Mouse (Mus musculus) embryonic facial prominence, embryonic 15.5 days (tissue): ENCODE results near the gene Farp2. TPM values are rescaled to one million over a fixed set of nuclear protein-coding genes. Genes with fewer than 3 reads are reported as not detected.

ENCODE experiments used
- ATAC-seq: fragments of 200-750 bp; cut with Nextera tagmentation; 2 replicates; pipeline ENCODE4 v1.8.0; 2017; ENCODE audit warnings: low read depth, moderate TSS enrichment; ENCODE audit not compliant: insufficient number of reproducible peaks, low FRiP score, low TSS enrichment
- H3K27ac ChIP-seq: fragments of 300-500 bp; sonication (generic); replicated peaks from 2 replicates; pipeline ENCODE4 v1.5.1; 2015; ENCODE audit warnings: mild to moderate bottlenecking, inconsistent platforms
- H3K27me3 ChIP-seq: fragments of 300-500 bp; sonication (generic); 2 replicates; pipeline ENCODE4 v1.6.1; 2015; ENCODE audit warnings: inconsistent platforms
- H3K36me3 ChIP-seq: fragments of 300-500 bp; sonication (generic); 2 replicates; pipeline ENCODE4 v1.6.1; 2015; ENCODE audit warnings: mild to moderate bottlenecking, inconsistent platforms
- H3K4me1 ChIP-seq: fragments of 300-500 bp; sonication (generic); 2 replicates; pipeline ENCODE4 v1.6.1; 2015; ENCODE audit warnings: inconsistent platforms
- H3K4me2 ChIP-seq: fragments of 300-500 bp; sonication (generic); replicated peaks from 2 replicates; pipeline ENCODE4 v1.6.1; 2015; ENCODE audit warnings: mild to moderate bottlenecking, inconsistent platforms
- H3K4me3 ChIP-seq: fragments of 300-500 bp; sonication (generic); replicated peaks from 2 replicates; pipeline ENCODE4 v1.5.1; 2015; ENCODE audit warnings: mild to moderate bottlenecking, inconsistent platforms
- H3K9ac ChIP-seq: fragments of 300-500 bp; sonication (generic); 2 replicates; pipeline ENCODE4 v1.6.1; 2015; ENCODE audit warnings: inconsistent platforms
- H3K9me3 ChIP-seq: fragments of 300-500 bp; sonication (generic); replicated peaks from 2 replicates; pipeline ENCODE4 v1.6.1; 2016; ENCODE audit warnings: inconsistent platforms
- WGBS: fragments of 180-500 bp; shearing (Covaris S2); methylation state at CpG from one replicate; pipeline ENCODE4 v1.1.7; 2015; 5-methylcytosine and 5-hydroxymethylcytosine counted together
- polyA plus RNA-seq: library from polyadenylated mRNA; unstranded; fragments of >200 nt; fragmentation: Nextera tagmentation; extraction: Ambion mirVana; gene quantifications from 2 replicates; pipeline ENCODE4 v1.2.1, GENCODE M21; 2015

The Farp2 gene
- polyA plus RNA-seq, 1 experiment from 2014 or later, result 10.9 TPM

DNA sequence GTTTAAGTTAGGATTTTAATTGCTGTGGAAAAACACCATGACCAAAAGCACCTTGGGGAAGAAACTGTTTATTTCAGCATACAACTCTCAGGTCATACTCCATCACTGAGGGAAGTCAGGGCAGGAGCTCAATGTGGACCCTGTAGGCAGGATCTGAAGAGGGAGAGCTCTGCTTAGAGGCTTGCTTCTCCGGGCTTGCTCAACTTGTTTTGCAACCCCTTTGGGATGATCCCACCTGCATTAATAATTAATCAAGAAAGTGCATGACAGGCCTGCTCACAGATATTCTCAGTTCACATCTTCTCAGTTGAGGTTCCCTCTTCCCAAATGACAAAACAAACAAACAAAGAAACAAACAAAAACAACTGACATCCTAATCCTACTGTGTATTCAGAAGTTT is 51.8 kb downstream of the Farp2 start:
- H3K4me1 ChIP-seq, result no peaks in the 10 kb centered on the region
- WGBS, result 62% methylated on average over 1 of the region's 1 CpGs
- ATAC-seq, result no peak

GRCm38 (mm10) chr1:93564781-93565180 is 52.9 kb downstream of the Farp2 start:
- Histone ChIP-seq H3K9me3 (no peaks in the 10 kb centered on the region), H3K4me2 (no peak overlapping the region), H3K36me3 (peaks cover 20% of the 10 kb centered on the region; the same call in 1 of the 2 replicates), H3K27ac (no peak overlapping the region), H3K4me1 (no peaks in the 10 kb centered on the region), H3K4me3 (no peak overlapping the region), H3K9ac (no peak overlapping the region), H3K27me3 (no peaks in the 10 kb centered on the region)
- no peak for ATAC-seq
- 79% methylated on average over 3 of the region's 3 CpGs for WGBS

More for the DNA sequence above, 51.8 kb downstream of the Farp2 start:
- H3K36me3 ChIP-seq, result peaks cover 13% of the 10 kb centered on the region; the same call in 1 of the 2 replicates
- no peak overlapping the region for H3K9ac ChIP-seq
- no peak overlapping the region for H3K4me3 ChIP-seq
- H3K27ac ChIP-seq, result no peak overlapping the region
- H3K9me3 ChIP-seq, result no peaks in the 10 kb centered on the region
- H3K27me3 ChIP-seq, result no peaks in the 10 kb centered on the region
- no peak overlapping the region for H3K4me2 ChIP-seq

DNA sequence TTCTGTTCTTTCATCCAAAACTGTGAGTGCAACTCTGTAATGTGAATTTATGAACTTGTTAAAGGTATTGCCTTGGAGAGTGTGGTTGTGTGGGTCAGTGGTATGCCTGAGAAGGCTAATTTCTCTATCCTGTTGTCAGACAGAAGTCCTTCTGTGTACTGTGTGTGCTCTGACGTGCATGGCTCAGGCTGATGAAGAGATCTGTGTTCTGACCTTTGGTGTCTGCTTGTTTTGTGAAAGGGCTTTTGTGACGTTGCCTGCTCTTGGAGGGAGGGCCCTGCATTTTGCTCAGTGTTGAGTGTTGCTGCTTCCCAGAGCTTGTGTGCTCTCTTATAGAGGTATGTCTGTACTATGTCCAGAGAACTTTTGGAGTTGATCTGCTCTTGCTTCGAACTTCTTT is 55.1 kb downstream of the Farp2 start:
- peaks cover 34% of the 10 kb centered on the region for H3K36me3 ChIP-seq
- H3K27me3 ChIP-seq, result no peaks in the 10 kb centered on the region
- H3K4me3 ChIP-seq, result no peak overlapping the region
- no peak overlapping the region for H3K27ac ChIP-seq
- 47% methylated on average over 3 of the region's 3 CpGs for WGBS
- H3K4me1 ChIP-seq, result no peaks in the 10 kb centered on the region
- no peak overlapping the region for H3K4me2 ChIP-seq
- H3K9ac ChIP-seq, result no peak overlapping the region
- H3K9me3 ChIP-seq, result no peaks in the 10 kb centered on the region
- no peak for ATAC-seq

DNA sequence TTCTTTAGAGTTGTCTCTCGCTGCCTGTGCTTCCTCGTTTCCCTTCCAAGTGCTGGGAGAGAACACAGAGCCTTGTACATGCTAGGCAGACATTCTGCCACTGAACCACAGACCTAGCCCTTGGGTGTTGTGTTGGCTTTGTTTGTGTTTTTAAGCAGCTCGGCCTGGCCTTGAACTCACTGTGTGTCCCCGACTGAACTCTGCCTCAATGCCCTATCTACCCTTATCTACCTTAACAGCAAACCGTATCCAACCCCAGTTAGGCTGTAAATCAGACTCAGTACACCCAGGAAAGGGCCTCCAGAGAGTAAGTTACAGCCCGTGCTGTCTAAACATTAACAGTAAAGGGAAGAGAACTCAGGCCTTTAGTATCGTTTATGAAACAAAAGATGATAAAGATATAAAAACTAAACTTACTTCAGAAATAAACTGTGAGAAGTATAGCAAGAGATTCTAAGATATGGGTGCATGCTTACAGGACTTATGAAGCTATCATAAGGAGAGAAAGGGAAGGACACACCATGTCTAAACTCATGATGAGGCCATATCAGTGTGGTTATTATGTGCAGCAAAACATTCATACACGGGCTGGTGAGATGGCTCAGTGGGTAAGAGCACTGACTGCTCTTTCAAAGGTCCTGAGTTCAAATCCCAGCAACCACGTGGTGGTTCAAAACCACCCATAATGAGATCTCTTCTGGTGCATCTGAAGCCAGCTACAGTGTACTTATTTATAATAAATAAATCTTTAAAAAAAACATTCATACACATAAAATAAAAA is 56.0 kb downstream of the Farp2 start:
- ATAC-seq, result no peak
- Histone ChIP-seq H3K27me3 (no peaks in the 10 kb centered on the region), H3K36me3 (peaks cover 34% of the 10 kb centered on the region), H3K4me1 (no peaks in the 10 kb centered on the region), H3K9ac (no peak overlapping the region), H3K4me2 (no peak overlapping the region), H3K4me3 (no peak overlapping the region), H3K27ac (no peak overlapping the region), H3K9me3 (no peaks in the 10 kb centered on the region)
- 81% methylated on average over 9 of the region's 9 CpGs for WGBS

- no peaks in the 10 kb centered on the region for H3K27me3 ChIP-seq
- H3K9me3 ChIP-seq, result no peaks in the 10 kb centered on the region
- H3K4me2 ChIP-seq, result no peak overlapping the region
- no peaks in the 10 kb centered on the region for H3K4me1 ChIP-seq
- H3K27ac ChIP-seq, result no peak overlapping the region
- H3K9ac ChIP-seq, result no peak overlapping the region
- peaks cover 46% of the 10 kb centered on the region for H3K36me3 ChIP-seq
- no peak for ATAC-seq
- no peak overlapping the region for H3K4me3 ChIP-seq
- 75% methylated on average over 3 of the region's 3 CpGs for WGBS
Measured at GRCm38 (mm10) chr1:93577066-93577465, 65.2 kb downstream of the Farp2 start.

DNA sequence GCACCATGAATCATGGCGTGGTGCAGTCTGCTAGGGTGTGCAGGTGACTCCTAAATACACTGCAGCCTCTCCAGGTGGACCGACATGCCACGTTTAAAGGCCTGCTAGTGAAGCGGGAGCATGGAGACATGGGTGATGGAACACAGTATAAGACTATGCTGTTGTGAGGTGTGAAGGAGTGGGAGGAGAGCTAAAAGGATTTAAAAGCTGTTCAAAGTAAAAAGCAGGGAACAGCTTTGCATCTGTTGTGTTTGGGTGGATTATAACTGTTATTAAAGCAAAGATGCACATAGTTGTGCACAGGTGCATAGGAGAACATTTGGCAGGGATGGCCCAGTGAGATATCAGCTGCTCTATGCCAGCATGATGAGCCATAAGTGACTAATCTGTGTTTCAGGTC is 66.0 kb downstream of the Farp2 start:
- H3K27me3 ChIP-seq, result no peaks in the 10 kb centered on the region
- H3K9ac ChIP-seq, result no peak overlapping the region
- peaks cover 46% of the 10 kb centered on the region for H3K36me3 ChIP-seq
- no peaks in the 10 kb centered on the region for H3K4me1 ChIP-seq
- no peak overlapping the region for H3K27ac ChIP-seq
- H3K9me3 ChIP-seq, result no peaks in the 10 kb centered on the region
- no peak for ATAC-seq
- WGBS, result 80% methylated on average over 4 of the region's 4 CpGs
- H3K4me3 ChIP-seq, result no peak overlapping the region
- no peak overlapping the region for H3K4me2 ChIP-seq

- no peak overlapping the region for H3K4me2 ChIP-seq
- H3K9ac ChIP-seq, result no peak overlapping the region
- H3K4me1 ChIP-seq, result no peaks in the 10 kb centered on the region
- H3K9me3 ChIP-seq, result no peaks in the 10 kb centered on the region
- no peak overlapping the region for H3K4me3 ChIP-seq
- ATAC-seq, result no peak
- H3K27me3 ChIP-seq, result no peaks in the 10 kb centered on the region
- WGBS, result 97% methylated on average over 7 of the region's 7 CpGs
- H3K27ac ChIP-seq, result no peak overlapping the region
- H3K36me3 ChIP-seq, result peaks cover 49% of the 10 kb centered on the region
Measured at GRCm38 (mm10) chr1:93581545-93581944, 69.7 kb downstream of the Farp2 start.

GRCm38 (mm10) chr1:93588346-93588745 is 76.5 kb downstream of the Farp2 start:
- no peak for ATAC-seq
- Histone ChIP-seq H3K4me1 (no peaks in the 10 kb centered on the region), H3K36me3 (peaks cover 26% of the 10 kb centered on the region; the same call in 1 of the 2 replicates), H3K4me2 (no peak overlapping the region), H3K9ac (no peak overlapping the region), H3K27me3 (no peaks in the 10 kb centered on the region), H3K27ac (no peak overlapping the region), H3K9me3 (no peaks in the 10 kb centered on the region), H3K4me3 (no peak overlapping the region)
- 75% methylated on average over 3 of the region's 3 CpGs for WGBS

GRCm38 (mm10) chr1:93593960-93594359 is 82.1 kb downstream of the Farp2 start:
- no peaks in the 10 kb centered on the region for H3K27me3 ChIP-seq
- H3K36me3 ChIP-seq, result peaks cover 5% of the 10 kb centered on the region; the same call in 1 of the 2 replicates
- no peaks in the 10 kb centered on the region for H3K9me3 ChIP-seq
- no peak overlapping the region for H3K9ac ChIP-seq
- H3K4me1 ChIP-seq, result no peaks in the 10 kb centered on the region
- no peak for ATAC-seq
- H3K4me3 ChIP-seq, result no peak overlapping the region
- H3K27ac ChIP-seq, result no peak overlapping the region
- H3K4me2 ChIP-seq, result no peak overlapping the region

- no peak overlapping the region for H3K9ac ChIP-seq
- WGBS, result 58% methylated on average over 6 of the region's 6 CpGs
- H3K4me2 ChIP-seq, result no peak overlapping the region
- H3K27me3 ChIP-seq, result no peaks in the 10 kb centered on the region
- no peaks in the 10 kb centered on the region for H3K4me1 ChIP-seq
- H3K36me3 ChIP-seq, result peaks cover 5% of the 10 kb centered on the region; the same call in 1 of the 2 replicates
- H3K27ac ChIP-seq, result no peak overlapping the region
- H3K4me3 ChIP-seq, result no peak overlapping the region
- no peaks in the 10 kb centered on the region for H3K9me3 ChIP-seq
- no peak for ATAC-seq
Measured at GRCm38 (mm10) chr1:93595916-93596315, 84.0 kb downstream of the Farp2 start.

DNA sequence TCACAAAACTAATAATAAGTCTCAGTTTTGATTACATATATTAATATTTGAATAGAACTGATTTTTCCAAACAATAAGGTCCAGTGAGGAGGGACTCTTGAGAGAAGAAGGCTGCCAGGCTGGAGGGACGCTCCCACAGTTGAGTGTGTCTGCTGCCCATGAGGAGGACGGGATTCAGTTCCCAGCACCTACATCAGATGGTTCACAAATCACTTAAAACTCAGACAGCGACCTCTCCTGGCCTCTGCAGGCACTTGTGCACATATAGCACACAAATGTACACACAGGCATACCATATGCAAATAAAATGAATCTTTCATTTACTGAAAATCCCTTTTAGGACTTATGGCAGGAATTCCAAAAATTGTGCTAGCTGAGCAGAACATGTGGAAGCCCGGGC is 91.0 kb downstream of the Farp2 start:
- Histone ChIP-seq H3K9me3 (no peaks in the 10 kb centered on the region), H3K4me1 (no peaks in the 10 kb centered on the region), H3K27me3 (no peaks in the 10 kb centered on the region), H3K4me3 (no peak overlapping the region), H3K9ac (no peak overlapping the region), H3K27ac (no peak overlapping the region), H3K4me2 (no peak overlapping the region), H3K36me3 (no peaks in the 10 kb centered on the region)
- WGBS, result 74% methylated on average over 4 of the region's 4 CpGs
- no peak for ATAC-seq

GRCm38 (mm10) chr1:93603921-93604320 is 92.0 kb downstream of the Farp2 start:
- H3K36me3 ChIP-seq, result no peaks in the 10 kb centered on the region
- H3K4me2 ChIP-seq, result no peak overlapping the region
- 93% methylated on average over 12 of the region's 12 CpGs for WGBS
- no peaks in the 10 kb centered on the region for H3K4me1 ChIP-seq
- no peak for ATAC-seq
- no peak overlapping the region for H3K4me3 ChIP-seq
- H3K27ac ChIP-seq, result no peak overlapping the region
- no peaks in the 10 kb centered on the region for H3K27me3 ChIP-seq
- H3K9me3 ChIP-seq, result no peaks in the 10 kb centered on the region
- H3K9ac ChIP-seq, result no peak overlapping the region
